Mouse (Mus musculus): ENCODE data around the gene March7. TPM values are rescaled to one million over a fixed set of nuclear protein-coding genes. Genes with fewer than 3 reads are reported as not detected.
A peak's percentile ranks its signal among the peaks of the same experiment; 100 is the strongest.

Gene March7
- 10 to 100 TPM; 23.2 to 26.8 TPM for total RNA-seq (2021)
- long read RNA-seq, experiment 1, transcript March7-203 (10 exons, 3,594 nt), result major isoform, 28 of 39 reads
- long read RNA-seq, experiment 1, partial matches to known transcripts, result 1 of 39 reads
- long read RNA-seq, experiment 1, other reads (novel, unspliced or antisense), result 9 of 39 reads
- long read RNA-seq, experiment 2, transcript March7-203 (10 exons, 3,594 nt), result major isoform, 26 of 28 reads
- long read RNA-seq, experiment 2, partial matches to known transcripts, result 0 of 28 reads
- long read RNA-seq, experiment 2, other reads (novel, unspliced or antisense), result 2 of 28 reads

DNA sequence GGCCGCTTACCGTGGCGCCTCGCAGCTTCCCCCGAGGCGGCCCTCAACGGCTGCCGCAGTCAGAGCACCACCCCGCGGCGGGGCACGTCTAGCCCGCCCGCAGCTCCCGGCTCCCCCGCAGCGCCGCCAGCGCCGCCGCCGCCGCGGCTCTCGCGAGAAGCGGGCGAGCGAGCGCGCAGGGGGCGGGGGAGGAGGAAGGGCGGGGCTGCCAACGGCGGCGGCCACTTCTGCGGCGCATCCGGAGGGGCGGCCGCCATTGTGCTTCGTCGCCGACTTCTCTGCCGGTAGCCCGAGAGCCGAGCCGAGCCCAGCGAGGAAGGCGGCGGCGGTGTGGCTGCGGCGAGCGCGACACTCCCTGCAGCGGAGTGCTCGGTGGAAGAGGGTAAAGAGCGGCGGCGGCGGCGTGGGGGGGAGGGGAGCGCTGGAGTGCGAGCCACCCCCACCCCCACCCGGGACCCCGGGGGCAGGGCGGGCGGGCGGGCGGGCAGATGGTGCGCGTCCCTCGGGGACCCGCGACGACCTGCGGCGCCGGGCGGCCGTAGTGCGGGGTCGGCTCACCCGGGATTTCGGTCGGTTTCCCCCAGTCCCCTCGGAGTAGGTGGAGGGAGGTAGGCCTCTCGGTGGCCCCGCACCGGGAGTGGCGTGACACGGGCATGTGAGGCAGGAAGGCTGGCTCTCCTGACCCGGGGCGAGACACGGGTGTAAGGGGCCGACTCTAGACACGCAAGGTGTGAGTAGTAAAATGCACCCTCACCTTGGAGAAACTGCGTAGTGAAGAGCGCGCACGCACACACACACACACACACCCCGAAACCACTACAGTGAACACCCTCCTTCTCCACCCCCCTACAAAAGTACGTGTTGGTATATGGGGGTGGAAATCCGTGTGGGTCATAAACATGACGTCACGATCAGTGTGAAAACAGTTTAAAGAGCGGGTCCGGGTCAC is at the start of gene March7, which contains the start of gene Baz2b:
Gene March7 (plus strand): TSS at position 185 of the 949 bp plus-strand sequence.
Gene Baz2b (minus strand): TSS at position 137 of the 949 bp plus-strand sequence.
- DNase-seq (ENCODE audit: low spot score), result peak; percentile 83

DNA sequence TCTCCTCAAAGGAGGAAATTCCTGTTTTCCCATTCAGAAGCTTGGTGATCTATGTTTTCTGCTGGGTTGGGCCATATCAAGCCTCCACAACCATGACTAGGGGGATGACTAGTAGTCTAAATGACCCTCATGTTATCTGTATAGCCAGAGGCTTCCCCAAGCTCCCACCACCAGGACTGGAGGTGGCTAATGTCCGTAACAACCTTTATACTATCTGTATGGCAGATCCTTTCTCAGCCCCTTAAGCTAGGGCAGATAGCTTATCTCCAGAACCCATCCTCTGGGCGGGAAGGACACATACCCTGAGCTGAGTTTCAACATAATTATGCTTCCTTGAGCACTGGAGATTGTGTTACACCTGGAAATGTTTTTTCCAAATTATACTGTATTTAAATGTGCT is 45.9 kb upstream of the March7 start:
- DNase-seq (ENCODE audit: low spot score), result no peak

DNA sequence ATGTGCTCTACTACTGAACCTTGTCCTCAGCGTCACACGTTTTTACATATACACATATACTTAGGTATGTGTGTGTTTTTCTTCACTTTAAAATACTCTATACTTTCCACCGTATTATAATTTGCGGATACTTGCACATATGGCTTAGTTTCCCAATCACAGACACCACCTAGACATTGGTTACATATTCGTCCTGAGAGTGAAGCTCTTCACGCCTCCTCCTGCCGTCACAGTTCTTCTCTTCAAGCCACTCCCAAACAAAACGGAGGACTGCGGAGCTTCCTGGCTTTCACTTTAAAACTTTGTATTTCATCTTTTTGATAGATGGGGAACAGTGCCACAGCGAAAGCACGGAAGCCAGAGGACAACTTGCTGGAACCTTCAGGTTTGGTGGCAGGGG is 44.0 kb upstream of the March7 start:
- DNase-seq (ENCODE audit: low spot score), result no peak

DNA sequence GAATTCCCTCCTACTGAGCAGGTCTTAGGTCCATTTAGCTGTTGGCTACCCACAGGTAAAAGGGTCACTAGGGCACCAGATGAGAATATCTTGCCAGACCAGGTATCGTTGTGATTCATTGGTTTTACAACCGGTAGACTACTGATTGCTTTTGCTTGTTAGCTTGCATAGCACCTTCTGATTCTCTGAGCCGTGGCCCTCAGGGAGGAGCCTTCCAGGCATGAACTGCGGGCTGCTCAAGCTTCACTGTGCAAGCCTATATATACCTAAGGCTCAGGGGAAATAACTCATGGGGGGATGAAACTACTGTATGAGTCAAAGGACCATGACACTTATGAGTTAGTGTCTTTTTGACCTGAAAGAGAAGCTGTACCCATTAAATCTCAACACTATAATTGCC is 42.8 kb upstream of the March7 start:
- no peak for DNase-seq (ENCODE audit: low spot score)

DNA sequence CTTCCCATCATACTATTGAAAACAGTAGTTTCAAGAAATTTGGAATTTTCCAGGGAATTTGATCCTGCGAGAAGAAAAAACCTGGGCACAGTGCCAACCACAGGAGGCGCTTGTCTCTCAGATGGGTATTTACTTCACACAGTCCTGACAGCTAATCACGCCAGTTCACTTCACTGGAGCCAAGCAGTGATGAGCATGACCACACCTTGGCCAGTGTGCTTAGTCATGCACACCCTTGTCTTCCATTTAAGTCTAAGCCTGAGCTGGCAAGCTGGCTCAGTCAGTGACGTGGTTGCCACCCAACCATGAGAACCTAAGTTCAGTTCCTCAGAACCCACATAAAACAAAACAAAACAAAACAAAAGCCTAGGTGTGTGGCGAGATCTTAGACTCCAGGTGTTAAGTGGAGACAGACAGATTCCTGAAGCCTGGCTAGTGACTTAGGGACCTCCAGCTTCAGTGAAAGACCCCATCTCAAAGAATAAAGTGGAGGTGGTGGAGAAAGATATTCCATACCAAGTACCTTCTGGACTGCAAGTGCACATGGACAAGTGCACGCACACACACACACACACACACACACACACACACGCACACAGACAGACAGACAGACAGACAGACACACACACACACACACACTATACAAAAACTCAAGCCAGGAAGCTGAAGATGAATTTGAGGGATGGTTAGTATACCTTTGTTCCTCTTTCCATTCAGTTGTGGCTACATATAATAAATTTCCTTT is 37.7 kb upstream of the March7 start:
- peak; percentile 21 for DNase-seq (ENCODE audit: low spot score)

DNA sequence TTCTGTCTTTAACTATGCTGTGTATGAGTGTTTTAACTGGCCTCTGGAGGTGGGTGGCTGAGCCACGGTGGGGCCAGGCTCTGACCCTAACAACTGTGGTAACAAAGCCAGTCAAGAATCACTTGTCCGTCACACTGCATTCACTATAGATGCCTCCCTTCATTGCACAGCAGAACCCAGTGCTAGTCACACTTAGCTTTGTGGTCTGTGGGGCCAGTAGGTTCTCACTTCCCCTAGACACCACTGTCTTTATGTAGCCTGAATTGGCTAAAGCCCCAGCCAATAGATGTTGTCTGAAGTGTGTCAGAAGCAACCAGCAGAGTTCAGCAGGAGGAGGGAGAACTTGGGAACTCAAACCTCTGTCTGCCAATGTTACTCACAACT is 37.2 kb upstream of the March7 start:
- no peak for DNase-seq (ENCODE audit: low spot score)

DNA sequence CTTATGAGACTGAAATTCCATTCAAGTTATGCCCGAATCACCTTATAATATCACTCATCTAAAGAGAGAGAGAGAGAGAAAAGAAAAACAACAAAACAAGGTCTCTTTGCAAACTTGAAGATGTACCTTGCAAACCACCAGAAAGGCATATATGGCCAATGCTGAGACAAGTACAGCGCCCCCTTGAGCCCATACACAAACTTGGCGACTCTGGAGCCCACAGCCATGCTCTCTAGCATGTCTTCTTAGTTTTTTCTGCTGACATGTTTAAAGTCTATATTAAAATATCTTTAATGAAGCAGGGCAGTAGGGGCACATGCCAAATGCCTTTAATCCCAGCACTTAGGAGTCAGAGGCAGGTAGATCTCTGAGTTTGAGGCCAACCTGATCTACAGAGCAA is 36.5 kb upstream of the March7 start:
- no peak for DNase-seq (ENCODE audit: low spot score)

DNA sequence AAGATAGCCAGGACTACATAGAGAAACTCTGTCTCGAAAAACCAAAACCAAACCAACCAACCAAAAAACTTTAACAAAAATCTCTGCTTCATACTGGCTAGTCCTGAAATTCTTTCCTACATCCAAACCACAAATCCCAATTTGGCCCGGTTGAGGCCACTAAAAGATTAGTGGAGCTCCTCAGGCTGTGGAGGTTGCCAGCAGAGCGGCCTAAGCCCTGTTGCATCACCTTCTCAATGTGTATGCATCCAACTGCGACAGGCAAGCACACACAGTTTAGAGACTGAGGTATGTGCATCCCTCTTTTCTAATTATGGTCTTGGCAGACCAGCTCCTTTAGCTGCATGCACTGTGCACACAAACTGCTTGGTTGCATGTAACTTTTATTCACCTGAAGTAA is 36.1 kb upstream of the March7 start:
- DNase-seq (ENCODE audit: low spot score), result no peak

DNA sequence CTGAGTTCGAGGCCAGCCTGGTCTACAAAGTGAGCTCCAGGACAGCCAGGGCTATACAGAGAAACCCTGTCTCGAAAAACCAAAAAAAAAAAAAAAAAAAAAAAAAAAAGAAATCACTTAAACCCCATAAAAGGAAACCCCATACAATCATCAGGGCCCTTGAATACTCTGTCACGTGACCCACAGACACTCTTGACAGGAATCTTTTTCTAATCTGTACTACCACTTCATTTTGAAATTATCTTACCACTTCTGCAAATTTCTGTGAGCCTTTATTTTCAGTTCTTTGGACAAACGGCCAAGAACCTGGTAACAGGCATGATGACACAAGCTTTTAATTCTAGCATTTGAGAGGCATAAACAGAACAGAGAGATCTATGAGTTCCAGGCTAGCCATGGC is 34.6 kb upstream of the March7 start:
- DNase-seq (ENCODE audit: low spot score), result no peak

DNA sequence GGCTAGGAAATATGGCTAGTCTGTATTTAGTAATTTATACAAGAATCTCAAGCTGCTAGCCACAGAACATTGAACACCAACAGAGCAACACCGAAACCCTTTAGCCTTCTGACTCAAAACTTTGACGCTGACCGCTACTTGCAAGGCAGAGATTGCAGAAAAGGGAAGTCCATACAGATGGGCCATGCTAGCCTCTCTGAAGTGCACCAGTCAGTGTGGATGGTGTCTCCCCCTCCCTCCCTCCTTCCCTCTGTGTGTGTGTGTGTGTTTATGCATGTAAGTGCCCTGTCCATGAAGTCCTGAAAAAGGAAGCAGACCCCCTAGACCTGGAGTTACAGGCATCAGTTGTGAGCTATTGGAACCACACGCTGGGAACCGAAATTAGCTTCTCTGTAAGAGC is 33.6 kb upstream of the March7 start:
- no peak for DNase-seq (ENCODE audit: low spot score)

DNA sequence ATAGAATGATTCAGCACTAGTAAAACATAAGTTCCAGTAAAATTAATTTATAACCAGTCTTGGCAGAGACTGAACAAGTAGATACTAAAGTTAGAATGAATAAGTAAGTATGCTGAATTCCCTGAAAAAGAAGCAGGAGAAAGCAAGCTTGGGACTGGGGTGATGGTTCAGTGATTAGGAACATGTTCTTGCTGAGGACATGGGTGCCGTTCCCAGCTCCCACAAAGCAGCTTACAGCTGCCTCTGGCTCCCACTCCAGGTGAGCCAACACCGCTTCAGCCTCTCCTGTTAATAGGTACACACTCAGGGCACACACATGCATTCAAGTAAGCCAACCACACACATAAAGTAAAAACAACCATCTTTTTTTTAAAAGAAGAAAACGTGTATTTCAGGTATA is 32.2 kb upstream of the March7 start:
- DNase-seq (ENCODE audit: low spot score), result no peak

DNA sequence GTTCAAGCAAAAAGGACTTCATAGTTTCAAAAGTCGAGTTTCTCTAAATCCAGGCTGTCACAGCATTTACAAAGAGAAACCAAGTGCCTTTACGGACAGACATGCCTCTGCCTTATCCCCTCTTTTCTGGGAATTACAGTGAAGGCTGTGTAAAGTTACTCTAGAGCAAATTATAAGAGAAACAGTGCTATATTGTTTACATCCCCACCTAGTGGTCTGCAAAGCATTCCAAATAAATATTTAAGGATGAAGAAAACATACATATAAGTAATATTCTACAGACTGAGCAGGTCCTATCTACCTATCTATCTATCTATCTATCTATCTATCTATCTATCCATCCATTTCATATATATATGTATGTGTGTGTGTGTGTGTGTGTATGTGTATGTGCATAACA is 28.0 kb upstream of the March7 start:
- DNase-seq (ENCODE audit: low spot score), result no peak

DNA sequence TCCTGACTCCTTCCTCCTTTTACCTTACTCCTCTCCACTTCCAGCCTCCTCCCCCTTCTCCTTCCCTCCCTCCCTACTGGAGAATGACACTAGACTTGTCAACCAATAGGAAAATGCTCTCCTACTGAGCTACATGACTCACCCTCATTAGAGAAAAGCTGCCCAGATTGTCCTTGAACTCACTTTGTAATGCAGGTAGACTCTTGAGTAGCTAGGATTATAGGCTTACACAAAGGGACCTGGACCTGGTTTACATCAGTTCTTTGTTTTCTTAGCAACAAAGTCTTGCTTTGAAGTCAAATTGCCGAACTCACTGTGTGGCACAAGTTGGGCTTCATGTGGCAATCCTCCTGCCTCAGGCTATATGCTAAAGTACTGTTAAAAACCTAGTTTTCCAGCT is 12.8 kb upstream of the March7 start:
- DNase-seq (ENCODE audit: low spot score), result no peak

DNA sequence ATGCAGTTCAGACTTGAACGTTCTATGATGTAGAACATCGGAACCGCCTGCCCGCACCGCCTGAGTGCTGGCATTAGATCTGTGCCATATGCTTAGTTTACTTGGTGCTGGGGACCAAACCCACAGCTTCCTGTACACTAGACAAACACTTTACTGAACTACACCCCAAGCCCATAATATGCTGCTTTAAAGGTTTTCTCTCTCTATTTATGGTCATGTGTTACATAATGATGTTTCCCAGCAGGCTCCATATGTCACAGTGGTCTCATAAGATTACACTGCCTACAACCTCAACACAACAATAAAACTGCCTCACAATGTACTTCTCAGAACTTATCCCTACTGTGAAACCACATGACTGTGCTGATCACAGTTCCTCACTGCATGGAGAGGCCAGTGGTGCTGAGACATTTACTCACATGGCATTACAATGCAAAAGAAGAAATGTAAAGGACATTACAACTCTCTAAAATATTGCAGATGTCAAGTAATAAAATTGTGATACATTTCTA is 9.6 kb upstream of the March7 start:
- DNase-seq (ENCODE audit: low spot score), result no peak

DNA sequence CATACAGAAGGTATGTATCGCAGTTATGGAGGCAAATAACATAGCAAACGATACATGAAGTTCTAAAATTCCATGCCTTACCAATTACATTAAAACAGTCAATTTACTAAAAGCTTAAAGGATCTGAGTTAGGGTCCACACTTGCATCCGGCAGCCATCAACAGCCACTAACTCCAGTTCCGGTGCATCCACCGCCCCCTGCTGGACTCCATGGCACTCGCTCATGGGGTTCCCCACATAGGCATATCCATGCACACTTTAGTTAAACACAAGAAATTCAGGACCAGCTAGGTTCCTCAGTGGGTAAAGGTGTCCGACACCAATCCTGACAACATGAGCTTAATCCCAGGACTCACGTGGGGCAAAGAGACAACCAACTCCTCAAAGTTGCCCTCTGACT is 9.0 kb upstream of the March7 start:
- peak; percentile 51 for DNase-seq (ENCODE audit: low spot score)

DNA sequence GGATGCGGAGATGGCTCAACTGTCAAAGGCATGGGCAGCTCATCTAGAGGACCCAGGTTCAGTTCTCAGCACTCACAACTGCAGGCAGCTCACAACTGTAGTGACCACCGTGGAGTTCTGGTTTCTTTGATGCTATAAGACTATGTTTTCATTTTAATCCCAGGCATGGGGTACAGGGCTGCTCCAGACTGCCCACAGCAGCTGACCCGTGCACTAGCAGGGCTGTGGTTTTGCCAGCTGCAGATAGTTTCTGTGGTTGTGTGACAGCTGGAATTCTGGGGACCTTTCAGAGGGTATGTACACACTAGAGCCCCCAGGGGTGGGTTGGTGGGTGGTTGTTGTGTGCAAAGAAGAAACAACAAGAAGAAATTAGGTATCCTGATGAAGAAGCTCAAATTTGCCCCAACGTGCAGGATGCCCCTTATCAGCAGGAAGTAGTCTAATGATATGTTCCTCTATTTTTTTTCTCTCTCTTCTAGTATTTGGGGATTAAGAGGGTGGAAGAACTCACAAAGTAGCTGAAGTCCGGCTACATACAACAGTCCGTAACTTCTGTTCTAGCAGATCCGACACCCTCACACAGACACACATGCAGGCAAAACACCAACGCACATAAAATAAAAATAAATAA is 6.7 kb upstream of the March7 start:
- DNase-seq (ENCODE audit: low spot score), result no peak

DNA sequence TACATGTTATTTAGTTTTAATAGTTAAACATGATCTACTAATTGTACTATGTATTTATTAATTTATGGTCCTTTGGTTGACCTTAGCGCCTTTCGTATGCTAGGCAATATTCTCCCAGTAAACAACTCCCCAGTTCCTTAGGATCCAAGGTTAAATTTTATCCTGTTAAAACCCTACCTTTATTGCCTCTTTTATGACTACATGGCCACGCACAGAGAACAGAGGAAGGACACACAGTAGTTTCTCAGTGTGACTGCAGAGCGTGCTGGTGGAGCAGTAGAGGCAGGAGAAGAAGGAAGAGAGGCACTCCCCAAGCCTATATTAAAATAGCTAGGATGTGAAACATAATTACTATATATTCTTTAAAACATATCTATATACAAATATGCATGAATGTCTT is 6.0 kb upstream of the March7 start:
- no peak for DNase-seq (ENCODE audit: low spot score)

DNA sequence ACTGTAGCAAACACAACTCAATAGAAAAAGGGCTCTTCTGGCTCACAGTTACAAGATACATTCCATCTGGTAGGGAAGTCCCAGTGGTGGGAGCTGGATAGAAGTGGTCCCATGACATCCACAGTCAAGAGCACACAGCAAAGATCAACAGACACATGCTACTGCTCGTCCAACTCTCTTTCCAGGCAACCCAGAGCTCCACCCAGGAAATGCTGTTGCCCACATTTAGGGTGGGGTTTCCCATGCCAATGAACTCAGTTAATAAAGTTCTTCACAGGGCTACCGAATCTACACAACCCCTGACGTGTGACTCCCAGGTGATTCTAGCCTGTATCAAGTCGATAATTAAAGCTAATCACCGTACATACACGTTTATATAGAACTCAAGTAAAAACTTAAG is 5.5 kb upstream of the March7 start:
- no peak for DNase-seq (ENCODE audit: low spot score)

DNA sequence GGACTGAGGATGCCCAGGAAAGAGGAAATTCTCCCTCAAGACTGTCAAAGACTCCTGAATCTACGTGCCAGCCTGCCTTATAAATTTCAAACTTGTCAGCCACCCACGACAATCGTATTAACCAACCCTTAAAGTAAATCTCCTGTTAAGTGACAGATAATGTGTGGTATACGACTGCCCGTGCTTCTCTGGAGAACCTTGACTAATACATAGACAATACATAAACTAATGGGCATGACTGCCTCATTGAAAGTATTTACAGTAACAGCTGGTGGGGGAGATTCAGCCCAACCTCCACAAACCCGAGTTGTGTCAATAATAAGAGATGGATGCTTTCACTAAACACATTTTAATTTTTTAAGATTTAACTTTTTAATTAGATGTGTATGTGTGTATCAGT is 3.9 kb upstream of the March7 start:
- no peak for DNase-seq (ENCODE audit: low spot score)

DNA sequence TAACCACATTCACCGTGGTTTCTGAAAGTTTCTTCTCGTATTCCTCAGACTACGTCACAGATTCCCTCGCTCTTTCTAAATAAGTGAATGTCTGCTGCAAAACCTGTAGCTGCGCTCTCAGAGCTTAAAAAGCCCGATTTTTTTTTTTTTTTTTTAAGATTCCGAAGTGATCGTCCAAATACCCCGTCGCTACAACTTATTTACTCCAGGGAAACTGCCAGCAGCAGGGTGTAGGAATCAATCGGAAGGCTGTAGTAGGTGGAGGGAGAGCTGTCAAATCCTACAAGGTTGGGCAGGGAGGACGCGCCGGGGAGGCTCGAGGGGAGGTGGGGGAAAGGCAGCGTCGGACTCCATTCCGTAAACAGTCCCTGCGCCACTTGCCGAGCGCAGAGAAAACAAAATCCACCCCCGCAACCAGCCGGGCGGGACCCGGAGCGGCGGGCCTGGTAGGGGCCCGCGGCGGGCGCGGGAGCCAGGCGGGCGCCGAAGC is 520 bp upstream of the March7 start:
- peak; percentile 43 for DNase-seq (ENCODE audit: low spot score)

DNA sequence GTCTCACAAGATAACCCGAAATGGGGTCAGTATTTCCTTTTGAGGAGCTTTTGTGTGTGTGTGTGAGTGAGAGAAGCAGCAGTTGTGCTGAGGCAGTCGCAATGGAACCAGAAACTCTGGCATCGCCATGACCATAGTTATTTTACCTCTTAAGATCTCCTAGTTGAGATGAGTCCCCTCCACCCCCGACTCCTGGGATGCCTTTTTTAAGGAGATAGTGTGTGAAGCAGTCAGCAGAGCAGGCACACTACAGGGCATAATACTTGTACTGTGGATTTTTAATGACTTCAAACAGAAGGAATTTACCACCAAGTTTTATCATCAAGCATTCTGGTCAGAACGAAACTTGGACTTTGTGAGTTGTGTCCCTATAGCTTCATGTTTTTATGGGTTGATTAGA is 1.1 kb downstream of the March7 start:
- no peak for DNase-seq (ENCODE audit: low spot score)

Data from gastrocnemius, adult 18-20 months (tissue).